Mouse (Mus musculus): Measurements from ENCODE around the gene Cers2. TPM values are rescaled to one million over a fixed set of nuclear protein-coding genes. Genes with fewer than 3 reads are reported as not detected.

Gene Cers2
- polyA plus RNA-seq, 1 experiment from 2014 or later = 156 TPM

GRCm38 (mm10) chr3:95290156-95290555 lies 24.4 kb upstream of the Cers2 start:
- Histone ChIP-seq H3K27me3 (no peaks in the 10 kb centered on the region), H3K4me1 (no peaks in the 10 kb centered on the region), H3K36me3 (peaks cover 70% of the 10 kb centered on the region), H3K4me3 (no peak overlapping the region), H3K4me2 (replicated peaks) (no peak overlapping the region), H3K27ac (no peak overlapping the region), H3K9ac (no peak overlapping the region), H3K9me3 (no peaks in the 10 kb centered on the region)
- no peak for ATAC-seq (ENCODE audit: insufficient number of reproducible peaks, insufficient read depth, low FRiP score, low TSS enrichment)
- WGBS = 69% methylated on average over 6 of the region's 6 CpGs

- ATAC-seq (ENCODE audit: insufficient number of reproducible peaks, insufficient read depth, low FRiP score, low TSS enrichment) = no peak
Observed at GRCm38 (mm10) chr3:95291041-95291440, 23.6 kb upstream of the Cers2 start.

GRCm38 (mm10) chr3:95292899-95293298 lies 21.7 kb upstream of the Cers2 start:
- peaks cover 68% of the 10 kb centered on the region for H3K36me3 ChIP-seq
- H3K9ac ChIP-seq = no peak overlapping the region
- H3K27me3 ChIP-seq = no peaks in the 10 kb centered on the region
- no peaks in the 10 kb centered on the region for H3K9me3 ChIP-seq
- no peak overlapping the region for H3K4me3 ChIP-seq
- H3K27ac ChIP-seq = no peak overlapping the region
- ATAC-seq (ENCODE audit: insufficient number of reproducible peaks, insufficient read depth, low FRiP score, low TSS enrichment) = no peak
- 0 out of 2 replicates have a peak, but pooled peaks cover 5% of the 10 kb centered on the region for H3K4me1 ChIP-seq
- whole genome bisulfite sequencing = 91% methylated on average over 2 of the region's 2 CpGs
- H3K4me2 ChIP-seq (replicated peaks) = no peak overlapping the region

More at GRCm38 (mm10) chr3:95291041-95291440, 23.6 kb upstream of the Cers2 start:
- H3K4me1 ChIP-seq = 0 out of 2 replicates have a peak, but pooled peaks cover 5% of the 10 kb centered on the region
- H3K36me3 ChIP-seq = peaks cover 75% of the 10 kb centered on the region
- no peaks in the 10 kb centered on the region for H3K9me3 ChIP-seq
- H3K4me3 ChIP-seq = no peak overlapping the region
- no peak overlapping the region for H3K27ac ChIP-seq
- H3K27me3 ChIP-seq = no peaks in the 10 kb centered on the region
- 81% methylated on average over 4 of the region's 4 CpGs for WGBS
- no peak overlapping the region for H3K9ac ChIP-seq
- no peak overlapping the region for H3K4me2 ChIP-seq (replicated peaks)

DNA sequence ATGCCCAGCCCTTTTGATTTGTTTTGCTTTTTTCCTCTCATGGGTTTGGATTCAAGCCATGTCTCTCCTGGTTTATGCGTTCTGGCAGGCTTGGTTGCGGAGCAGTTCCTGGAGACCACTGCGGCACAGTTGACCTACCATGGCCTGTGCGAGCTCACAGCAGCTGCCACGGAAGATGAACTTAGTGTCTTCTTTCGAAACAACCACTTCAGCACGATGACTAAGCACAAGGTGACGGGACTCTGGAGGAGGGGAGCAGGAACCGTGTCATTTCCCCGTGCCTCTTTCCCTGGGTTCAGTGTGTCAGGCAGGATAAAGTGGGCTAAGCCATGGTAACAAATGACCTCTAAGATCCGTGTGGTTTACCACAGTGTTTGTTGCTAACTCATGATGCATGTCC lies 21.1 kb upstream of the Cers2 start:
- no peak for ATAC-seq (ENCODE audit: insufficient number of reproducible peaks, insufficient read depth, low FRiP score, low TSS enrichment)
- Histone ChIP-seq H3K27me3 (no peaks in the 10 kb centered on the region), H3K9me3 (no peaks in the 10 kb centered on the region), H3K4me1 (0 out of 2 replicates have a peak, but pooled peaks cover 5% of the 10 kb centered on the region), H3K4me2 (replicated peaks) (no peak overlapping the region), H3K4me3 (no peak overlapping the region), H3K36me3 (peaks cover 61% of the 10 kb centered on the region), H3K9ac (no peak overlapping the region), H3K27ac (no peak overlapping the region)
- 82% methylated on average over 11 of the region's 11 CpGs for WGBS

- Histone ChIP-seq H3K4me3 (no peak overlapping the region), H3K4me2 (replicated peaks) (no peak overlapping the region), H3K36me3 (peaks cover 57% of the 10 kb centered on the region), H3K27ac (no peak overlapping the region), H3K27me3 (no peaks in the 10 kb centered on the region), H3K9ac (no peak overlapping the region), H3K4me1 (0 out of 2 replicates have a peak, but pooled peaks cover 5% of the 10 kb centered on the region), H3K9me3 (no peaks in the 10 kb centered on the region)
- 88% methylated on average over 7 of the region's 7 CpGs for WGBS
- no peak for ATAC-seq (ENCODE audit: insufficient number of reproducible peaks, insufficient read depth, low FRiP score, low TSS enrichment)
Observed at GRCm38 (mm10) chr3:95294316-95294715, 20.3 kb upstream of the Cers2 start.

GRCm38 (mm10) chr3:95294718-95295117 lies 19.9 kb upstream of the Cers2 start:
- H3K9me3 ChIP-seq = no peaks in the 10 kb centered on the region
- peaks cover 54% of the 10 kb centered on the region for H3K36me3 ChIP-seq
- no peak overlapping the region for H3K4me2 ChIP-seq (replicated peaks)
- H3K9ac ChIP-seq = no peak overlapping the region
- H3K4me3 ChIP-seq = no peak overlapping the region
- 85% methylated on average over 5 of the region's 5 CpGs for WGBS
- ATAC-seq (ENCODE audit: insufficient number of reproducible peaks, insufficient read depth, low FRiP score, low TSS enrichment) = no peak
- no peaks in the 10 kb centered on the region for H3K27me3 ChIP-seq
- H3K4me1 ChIP-seq = 0 out of 2 replicates have a peak, but pooled peaks cover 5% of the 10 kb centered on the region
- no peak overlapping the region for H3K27ac ChIP-seq

- Histone ChIP-seq H3K9ac (no peak overlapping the region), H3K27ac (no peak overlapping the region), H3K4me3 (no peak overlapping the region), H3K36me3 (peaks cover 46% of the 10 kb centered on the region), H3K4me1 (0 out of 2 replicates have a peak, but pooled peaks cover 5% of the 10 kb centered on the region), H3K27me3 (no peaks in the 10 kb centered on the region), H3K9me3 (no peaks in the 10 kb centered on the region), H3K4me2 (replicated peaks) (no peak overlapping the region)
- WGBS = 74% methylated on average over 11 of the region's 11 CpGs
- ATAC-seq (ENCODE audit: insufficient number of reproducible peaks, insufficient read depth, low FRiP score, low TSS enrichment) = no peak
Observed at GRCm38 (mm10) chr3:95295321-95296102, 19.1 kb upstream of the Cers2 start.

- WGBS = 9% methylated on average over 5 of the region's 5 CpGs
- H3K36me3 ChIP-seq = peaks cover 41% of the 10 kb centered on the region
- H3K27me3 ChIP-seq = no peaks in the 10 kb centered on the region
- H3K4me3 ChIP-seq = no peak overlapping the region
- 0 out of 2 replicates have a peak, but pooled peaks cover 5% of the 10 kb centered on the region for H3K4me1 ChIP-seq
- H3K9me3 ChIP-seq = no peaks in the 10 kb centered on the region
- no peak for ATAC-seq (ENCODE audit: insufficient number of reproducible peaks, insufficient read depth, low FRiP score, low TSS enrichment)
- 0 out of 2 replicates have a peak overlapping the region, but pooled peaks have one; percentile 57 for H3K27ac ChIP-seq
- H3K9ac ChIP-seq = no peak overlapping the region
- no peak overlapping the region for H3K4me2 ChIP-seq (replicated peaks)
Observed at GRCm38 (mm10) chr3:95296103-95296469, 18.5 kb upstream of the Cers2 start.

DNA sequence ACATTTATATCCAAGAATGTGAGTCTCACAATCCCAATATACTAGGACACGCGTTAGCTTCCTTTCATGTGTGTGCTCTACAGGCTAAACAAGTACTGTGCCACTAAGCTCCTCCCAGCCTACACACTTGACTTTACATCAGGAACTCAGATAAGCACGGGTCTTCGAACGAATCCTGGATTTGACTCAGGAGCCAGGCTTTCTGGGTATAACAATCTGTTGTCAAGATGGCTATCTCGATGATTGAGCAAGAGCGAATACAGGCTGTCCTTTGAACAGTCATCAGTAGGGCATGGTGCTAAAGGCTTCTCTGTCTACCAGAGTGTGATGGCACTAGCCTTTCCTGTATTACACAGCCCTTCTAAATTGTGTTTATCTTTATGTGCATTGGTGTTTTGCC lies 16.6 kb upstream of the Cers2 start:
- H3K9me3 ChIP-seq = no peaks in the 10 kb centered on the region
- 90% methylated on average over 7 of the region's 7 CpGs for WGBS
- 0 out of 2 replicates have a peak, but pooled peaks cover 5% of the 10 kb centered on the region for H3K4me1 ChIP-seq
- H3K27ac ChIP-seq = no peak overlapping the region
- no peak overlapping the region for H3K9ac ChIP-seq
- peaks cover 25% of the 10 kb centered on the region for H3K36me3 ChIP-seq
- no peak for ATAC-seq (ENCODE audit: insufficient number of reproducible peaks, insufficient read depth, low FRiP score, low TSS enrichment)
- no peak overlapping the region for H3K4me3 ChIP-seq
- H3K4me2 ChIP-seq (replicated peaks) = no peak overlapping the region
- no peaks in the 10 kb centered on the region for H3K27me3 ChIP-seq

GRCm38 (mm10) chr3:95301204-95301796 lies 13.3 kb upstream of the Cers2 start:
- no peak overlapping the region for H3K9ac ChIP-seq
- no peak overlapping the region for H3K4me2 ChIP-seq (replicated peaks)
- no peak overlapping the region for H3K27ac ChIP-seq
- H3K27me3 ChIP-seq = no peaks in the 10 kb centered on the region
- WGBS = 81% methylated on average over 3 of the region's 3 CpGs
- H3K4me1 ChIP-seq = no peaks in the 10 kb centered on the region
- no peaks in the 10 kb centered on the region for H3K9me3 ChIP-seq
- ATAC-seq (ENCODE audit: insufficient number of reproducible peaks, insufficient read depth, low FRiP score, low TSS enrichment) = no peak
- no peak overlapping the region for H3K4me3 ChIP-seq
- no peaks in the 10 kb centered on the region; the same call in none of the 2 replicates for H3K36me3 ChIP-seq

DNA sequence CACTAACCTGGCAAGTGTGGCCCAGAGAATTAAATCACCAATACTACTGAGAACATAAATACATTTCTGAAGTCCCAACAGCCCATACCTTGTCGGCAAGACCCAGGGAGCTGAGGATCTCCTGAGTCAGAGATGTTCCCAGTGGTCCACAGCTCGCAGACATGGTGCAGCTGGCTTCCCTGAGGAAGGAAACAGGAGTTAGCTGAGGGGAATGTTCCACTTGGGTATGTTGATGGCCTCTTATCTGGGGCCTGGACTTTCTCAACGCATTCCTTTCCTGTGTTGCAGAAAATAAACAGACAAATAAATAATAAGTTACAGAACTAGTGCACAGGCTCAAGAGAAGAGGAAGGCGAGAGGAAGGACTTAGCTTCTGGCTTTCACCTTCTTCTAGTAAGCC lies 8.3 kb upstream of the Cers2 start:
- no peak overlapping the region for H3K27ac ChIP-seq
- H3K4me3 ChIP-seq = no peak overlapping the region
- no peaks in the 10 kb centered on the region for H3K36me3 ChIP-seq
- H3K4me2 ChIP-seq (replicated peaks) = no peak overlapping the region
- H3K9ac ChIP-seq = no peak overlapping the region
- H3K4me1 ChIP-seq = no peaks in the 10 kb centered on the region
- H3K9me3 ChIP-seq = no peaks in the 10 kb centered on the region
- no peaks in the 10 kb centered on the region for H3K27me3 ChIP-seq
- ATAC-seq (ENCODE audit: insufficient number of reproducible peaks, insufficient read depth, low FRiP score, low TSS enrichment) = no peak
- WGBS = 89% methylated on average over 4 of the region's 4 CpGs

DNA sequence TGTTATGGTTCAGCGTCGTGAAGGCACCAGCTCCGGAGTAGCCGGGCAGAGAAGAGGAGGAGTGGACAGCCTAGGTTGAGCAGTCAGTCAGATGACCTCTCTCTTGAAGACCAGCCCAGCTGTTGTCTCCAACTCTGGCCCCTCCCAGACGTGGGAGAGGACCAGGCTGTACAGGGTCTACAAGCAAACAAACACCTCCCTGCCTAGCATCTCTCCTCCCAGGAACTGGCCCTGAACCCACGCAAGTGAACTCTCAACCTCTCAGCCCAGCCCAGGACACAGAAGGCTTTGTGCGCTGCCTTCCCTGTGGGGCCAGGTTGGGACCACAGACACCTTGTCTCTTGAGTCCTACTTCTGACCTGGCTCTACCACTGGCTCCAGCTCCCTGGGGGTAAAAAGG lies 7.5 kb upstream of the Cers2 start, which contains the start of gene Anxa9:
Gene Anxa9, minus strand, starts transcription at position 77 of the 400 bp plus-strand sequence.
- Histone ChIP-seq H3K27me3 (no peaks in the 10 kb centered on the region), H3K27ac (no peak within 1 kb of the TSS), H3K4me3 (no peak within 1 kb of the TSS), H3K36me3 (no peaks in the 10 kb centered on the region), H3K4me1 (no peaks in the 10 kb centered on the region), H3K4me2 (replicated peaks) (no peak within 1 kb of the TSS), H3K9me3 (no peaks in the 10 kb centered on the region), H3K9ac (no peak within 1 kb of the TSS)
- 51% methylated on average over 7 of the region's 7 CpGs for WGBS
- no peak for ATAC-seq (ENCODE audit: insufficient number of reproducible peaks, insufficient read depth, low FRiP score, low TSS enrichment)
